Mouse (Mus musculus): ENCODE results near the gene Mocs1. TPM values are rescaled to one million over a fixed set of nuclear protein-coding genes. Genes with fewer than 3 reads are reported as not detected.

Mocs1 gene
- 28.2 TPM for polyA plus RNA-seq (2017; shearing (Covaris generic))

DNA sequence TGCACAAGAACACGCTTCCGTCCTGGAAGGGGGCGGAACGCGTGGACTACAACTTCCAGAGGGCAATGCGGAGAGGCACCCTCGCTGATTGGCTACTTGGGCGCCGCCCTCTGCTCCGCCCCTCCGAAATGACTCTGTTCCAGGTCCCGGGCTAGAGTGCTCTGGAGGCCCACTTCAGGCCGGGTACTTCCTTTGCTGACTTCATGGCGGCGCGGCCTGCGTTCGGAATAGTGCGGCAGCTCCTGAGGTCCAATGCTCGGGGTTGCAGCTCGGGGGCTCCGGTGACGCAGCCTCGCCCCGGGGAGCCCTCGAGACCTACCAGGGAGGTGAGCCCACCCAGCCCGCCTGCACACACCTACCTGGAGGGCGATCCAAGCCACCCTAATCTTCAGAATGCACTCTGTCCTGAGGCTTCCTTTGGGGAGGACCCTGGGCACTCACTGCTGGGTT, at the start of gene Mocs1:
TSS of gene Mocs1 (plus strand) at position 124 of the 450 bp plus-strand sequence.

Other genes with a start within 250 kb of the Mocs1 start
- gene Daam2, start 136.0 kb downstream of the Mocs1 start, polyA plus RNA-seq (2017; shearing (Covaris generic)): 0.04 TPM
- gene Kif6, start 186.8 kb downstream of the Mocs1 start, polyA plus RNA-seq (2017; shearing (Covaris generic)): not detected

Data from CD4-positive, CD25-positive, alpha-beta regulatory T cell, adult 9 weeks (primary cell).